Mouse (Mus musculus) liver, embryonic 15.5 days (tissue): ENCODE data around the gene Cldn6. TPM values are rescaled to one million over a fixed set of nuclear protein-coding genes. Genes with fewer than 3 reads are reported as not detected.

Experiments
- ATAC-seq: fragments of 200-750 bp; cut with Nextera tagmentation; 2 replicates; pipeline ENCODE4 v1.8.0; 2017; ENCODE audit warnings: moderate number of reproducible peaks, mild to moderate bottlenecking, moderate library complexity; ENCODE audit not compliant: insufficient read depth
- H3K27ac ChIP-seq: fragments of 300-500 bp; sonication (generic); replicated peaks from 2 replicates; pipeline ENCODE4 v1.5.1; 2015; ENCODE audit warnings: mild to moderate bottlenecking, inconsistent platforms
- H3K27me3 ChIP-seq: fragments of 300-500 bp; sonication (generic); 2 replicates; pipeline ENCODE4 v1.6.1; 2015; ENCODE audit warnings: mild to moderate bottlenecking, inconsistent platforms
- H3K36me3 ChIP-seq: fragments of 300-500 bp; sonication (generic); replicated peaks from 2 replicates; pipeline ENCODE4 v1.6.1; 2015; ENCODE audit warnings: moderate library complexity, mild to moderate bottlenecking, inconsistent platforms
- H3K4me1 ChIP-seq: fragments of 300-500 bp; sonication (generic); replicated peaks from 2 replicates; pipeline ENCODE4 v1.6.1; 2015; ENCODE audit warnings: inconsistent platforms
- H3K4me2 ChIP-seq: fragments of 300-500 bp; sonication (generic); 2 replicates; pipeline ENCODE4 v1.6.1; 2015; ENCODE audit warnings: moderate library complexity, mild to moderate bottlenecking, inconsistent platforms
- H3K4me3 ChIP-seq: fragments of 300-500 bp; sonication (generic); replicated peaks from 2 replicates; pipeline ENCODE4 v1.5.1; 2015; ENCODE audit warnings: mild to moderate bottlenecking, inconsistent platforms
- H3K9ac ChIP-seq: fragments of 300-500 bp; sonication (generic); 2 replicates; pipeline ENCODE4 v1.6.1; 2015; ENCODE audit warnings: moderate library complexity, mild to moderate bottlenecking, inconsistent platforms
- H3K9me3 ChIP-seq: fragments of 300-500 bp; sonication (generic); replicated peaks from 2 replicates; pipeline ENCODE4 v1.6.1; 2016; ENCODE audit warnings: inconsistent platforms
- WGBS: fragments of 180-500 bp; shearing (Covaris S2); methylation state at CpG from one replicate; pipeline ENCODE4 v1.1.7; 2015; ENCODE audit warnings: mixed read lengths; ENCODE audit not compliant: insufficient replicate concordance; 5-methylcytosine and 5-hydroxymethylcytosine counted together
- polyA plus RNA-seq: library from polyadenylated mRNA; unstranded; fragments of >200 nt; fragmentation: Nextera tagmentation; extraction: Ambion mirVana; gene quantifications from 2 replicates; pipeline ENCODE4 v1.2.1, GENCODE M21; 2015

The Cldn6 gene
- polyA plus RNA-seq, 1 experiment from 2014 or later = 0.89 TPM

DNA sequence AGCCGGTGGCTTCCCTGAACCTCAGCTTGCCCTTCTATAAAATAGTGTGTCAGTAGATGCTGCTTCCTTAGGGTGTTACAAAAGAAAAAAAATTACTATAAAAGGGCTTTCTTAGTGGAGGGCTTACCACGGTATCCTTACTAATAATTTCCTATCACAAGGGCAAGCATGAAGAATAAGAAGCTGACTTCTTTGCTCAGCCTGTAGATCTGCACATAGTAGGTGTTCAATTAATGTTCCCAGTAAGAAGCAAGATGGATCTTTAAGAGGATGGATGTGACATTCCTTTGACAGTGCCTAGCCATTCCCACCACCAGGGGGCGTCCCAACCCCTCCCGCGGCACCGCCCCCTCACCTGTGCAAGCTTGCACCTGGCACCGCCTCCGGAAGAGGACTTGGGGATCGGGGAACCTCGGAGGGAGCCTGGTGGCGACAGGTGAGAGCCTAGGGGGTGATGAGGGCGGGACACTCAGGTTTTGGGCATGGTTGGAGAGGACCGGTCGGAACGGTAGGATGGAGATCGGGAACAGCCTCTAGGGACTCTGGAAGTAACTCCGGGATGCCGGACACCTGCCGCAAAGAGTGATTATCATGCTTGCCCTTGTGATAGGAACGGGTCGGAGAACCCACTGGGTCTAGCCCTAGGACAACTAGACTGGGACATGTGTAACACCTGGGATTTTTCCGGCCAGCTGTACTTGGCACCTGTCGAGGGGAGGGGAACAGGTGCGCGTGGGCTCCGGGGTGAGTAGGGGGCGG lies 18.8 kb upstream of the Cldn6 start, which contains the start of gene Bicdl2:
Bicdl2 (plus strand) TSS at position 390 of the 759 bp plus-strand sequence.
- Histone ChIP-seq H3K27me3 (peaks cover 62% of the 10 kb centered on the region), H3K27ac (no peak within 1 kb of the TSS), H3K4me1 (peaks cover 8% of the 10 kb centered on the region; the same call in 1 of the 2 replicates), H3K4me2 (peak within 1 kb of the TSS; percentile 41), H3K36me3 (no peaks in the 10 kb centered on the region), H3K9me3 (no peaks in the 10 kb centered on the region), H3K9ac (no peak within 1 kb of the TSS), H3K4me3 (peak within 1 kb of the TSS; percentile 29)
- WGBS = 9% methylated on average over 27 of the region's 27 CpGs
- ATAC-seq = no peak

DNA sequence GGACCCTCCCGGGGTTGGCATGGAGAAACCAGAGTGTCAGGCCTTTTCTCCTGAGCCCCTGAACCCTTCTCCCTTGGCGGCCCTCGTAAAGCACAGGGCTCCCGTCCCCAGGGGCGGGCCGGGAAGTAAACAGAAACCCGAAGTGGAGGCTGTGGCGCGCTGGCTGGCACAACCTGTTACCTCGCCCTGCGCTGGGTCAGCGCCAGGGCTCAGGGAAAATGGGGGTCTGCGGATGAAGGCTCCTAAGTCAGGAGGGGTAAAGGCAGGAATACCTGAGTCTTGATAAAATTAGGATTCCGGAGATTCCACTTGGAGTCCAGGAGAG lies 18.2 kb upstream of the Cldn6 start:
- 2% methylated on average over 14 of the region's 14 CpGs for WGBS
- Histone ChIP-seq H3K27ac (no peak overlapping the region), H3K4me1 (peaks cover 8% of the 10 kb centered on the region; the same call in 1 of the 2 replicates), H3K9ac (no peak overlapping the region), H3K4me3 (peak overlapping the region; percentile 29), H3K4me2 (peak overlapping the region; percentile 41), H3K27me3 (peaks cover 62% of the 10 kb centered on the region), H3K36me3 (no peaks in the 10 kb centered on the region), H3K9me3 (no peaks in the 10 kb centered on the region)
- ATAC-seq = no peak

DNA sequence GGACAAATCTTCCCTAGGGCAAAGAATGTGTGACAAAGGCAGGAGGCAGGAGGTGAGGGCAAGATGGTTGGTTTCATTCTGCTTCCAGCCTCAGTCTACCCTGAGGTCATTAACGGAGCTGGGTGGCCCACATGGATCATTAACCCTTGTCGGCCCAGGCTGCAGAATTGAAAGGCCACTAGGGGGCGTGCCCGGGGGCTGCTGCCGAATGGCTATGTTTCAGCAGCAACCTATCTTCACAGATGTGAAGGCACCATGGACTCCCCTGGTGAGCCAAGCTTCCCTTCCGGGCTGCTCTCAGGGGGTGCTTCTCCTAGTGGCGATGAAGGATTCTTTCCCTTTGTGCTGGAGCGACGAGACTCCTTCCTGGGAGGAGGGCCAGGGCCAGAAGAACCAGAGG lies 17.5 kb upstream of the Cldn6 start:
- Histone ChIP-seq H3K4me2 (no peak overlapping the region), H3K4me1 (peaks cover 8% of the 10 kb centered on the region; the same call in 1 of the 2 replicates), H3K9ac (no peak overlapping the region), H3K36me3 (no peaks in the 10 kb centered on the region), H3K27ac (no peak overlapping the region), H3K27me3 (peaks cover 60% of the 10 kb centered on the region), H3K4me3 (no peak overlapping the region), H3K9me3 (no peaks in the 10 kb centered on the region)
- no peak for ATAC-seq
- WGBS = 6% methylated on average over 9 of the region's 9 CpGs

DNA sequence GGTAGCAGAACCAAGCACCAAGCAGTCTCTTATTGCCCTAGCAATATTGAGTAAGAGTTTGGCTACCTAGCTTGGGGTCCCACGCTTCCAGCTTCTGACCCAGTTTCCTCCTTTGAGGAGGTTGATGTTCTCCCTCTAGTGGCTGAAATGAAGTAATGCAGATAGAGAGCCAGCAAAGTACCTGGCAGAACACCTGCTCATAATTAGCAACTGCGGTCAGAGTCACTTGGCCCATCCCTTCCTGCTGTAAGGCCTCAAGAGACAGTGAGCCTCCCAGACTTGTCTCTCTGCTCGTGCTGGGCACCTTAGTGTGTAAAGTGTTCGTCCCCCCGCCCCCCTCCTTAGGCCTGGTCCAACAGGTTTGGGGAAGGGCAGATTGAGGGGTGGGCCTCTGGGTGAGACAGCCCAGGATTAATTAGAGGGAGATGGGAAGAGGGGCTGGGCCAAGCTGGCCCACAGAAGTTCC lies 14.5 kb upstream of the Cldn6 start:
- Histone ChIP-seq H3K9me3 (no peaks in the 10 kb centered on the region), H3K36me3 (peaks cover 15% of the 10 kb centered on the region), H3K4me3 (no peak overlapping the region), H3K4me1 (peaks cover 8% of the 10 kb centered on the region; the same call in 1 of the 2 replicates), H3K27ac (no peak overlapping the region), H3K4me2 (no peak overlapping the region), H3K9ac (no peak overlapping the region), H3K27me3 (peaks cover 43% of the 10 kb centered on the region)
- 23% methylated on average over 5 of the region's 5 CpGs for WGBS
- no peak for ATAC-seq

DNA sequence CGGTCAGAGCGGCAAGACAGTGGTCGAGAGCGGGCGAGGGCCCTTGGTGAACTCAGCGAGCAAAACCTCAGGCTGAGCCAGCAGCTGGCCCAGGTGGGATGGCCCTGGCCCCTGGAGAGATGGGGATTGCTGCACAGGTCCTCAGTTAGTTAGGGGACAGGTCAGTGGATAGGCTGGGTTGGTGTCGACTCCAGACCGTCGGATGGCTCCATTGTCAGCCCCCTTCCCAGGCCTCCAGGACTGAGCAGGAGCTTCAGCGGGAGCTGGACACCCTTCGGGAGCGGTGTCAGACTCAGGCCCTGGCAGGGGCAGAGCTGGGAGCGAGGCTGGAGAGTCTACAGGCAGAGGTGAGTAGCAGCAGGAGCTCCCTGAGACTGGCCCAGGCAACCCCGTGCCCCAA lies 13.5 kb upstream of the Cldn6 start:
- Histone ChIP-seq H3K36me3 (peaks cover 24% of the 10 kb centered on the region), H3K27me3 (peaks cover 34% of the 10 kb centered on the region), H3K9ac (no peak overlapping the region), H3K9me3 (no peaks in the 10 kb centered on the region), H3K4me1 (peaks cover 5% of the 10 kb centered on the region; the same call in 1 of the 2 replicates), H3K4me3 (no peak overlapping the region), H3K4me2 (no peak overlapping the region), H3K27ac (no peak overlapping the region)
- no peak for ATAC-seq
- WGBS = 73% methylated on average over 14 of the region's 14 CpGs

DNA sequence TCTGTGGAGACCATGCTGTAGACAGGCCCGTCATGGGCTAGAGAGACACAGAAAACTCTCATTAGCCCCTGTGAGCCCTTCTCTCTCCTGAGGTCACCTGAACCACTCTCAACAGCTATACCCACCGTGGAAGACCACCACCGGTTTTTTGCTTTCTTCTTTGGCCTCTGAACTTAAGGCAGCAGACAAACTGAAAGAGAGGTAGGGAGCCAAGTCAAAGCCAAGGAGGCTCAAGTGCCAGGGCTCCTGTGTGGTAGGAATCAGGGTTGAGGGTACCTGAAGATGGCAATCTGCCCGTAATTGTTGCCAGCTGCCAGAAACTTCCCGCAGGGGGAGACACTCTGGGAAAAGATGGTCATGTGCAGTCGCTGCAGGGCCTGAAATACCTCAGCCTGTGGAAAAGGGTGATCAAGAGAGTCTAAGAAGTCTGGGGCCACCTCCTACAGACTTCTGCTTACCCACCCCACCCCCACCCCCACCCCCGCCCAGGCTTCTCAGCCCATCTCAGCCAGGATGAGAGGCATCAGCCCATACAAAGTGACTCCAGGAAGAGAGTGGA lies 8.5 kb upstream of the Cldn6 start:
- H3K4me1 ChIP-seq = peaks cover 27% of the 10 kb centered on the region
- H3K4me3 ChIP-seq = no peak overlapping the region
- no peaks in the 10 kb centered on the region for H3K9me3 ChIP-seq
- H3K4me2 ChIP-seq = no peak overlapping the region
- no peak overlapping the region for H3K27ac ChIP-seq
- peaks cover 14% of the 10 kb centered on the region for H3K27me3 ChIP-seq
- peaks cover 26% of the 10 kb centered on the region for H3K36me3 ChIP-seq
- no peak for ATAC-seq
- WGBS = 75% methylated on average over 7 of the region's 7 CpGs
- H3K9ac ChIP-seq = no peak overlapping the region

DNA sequence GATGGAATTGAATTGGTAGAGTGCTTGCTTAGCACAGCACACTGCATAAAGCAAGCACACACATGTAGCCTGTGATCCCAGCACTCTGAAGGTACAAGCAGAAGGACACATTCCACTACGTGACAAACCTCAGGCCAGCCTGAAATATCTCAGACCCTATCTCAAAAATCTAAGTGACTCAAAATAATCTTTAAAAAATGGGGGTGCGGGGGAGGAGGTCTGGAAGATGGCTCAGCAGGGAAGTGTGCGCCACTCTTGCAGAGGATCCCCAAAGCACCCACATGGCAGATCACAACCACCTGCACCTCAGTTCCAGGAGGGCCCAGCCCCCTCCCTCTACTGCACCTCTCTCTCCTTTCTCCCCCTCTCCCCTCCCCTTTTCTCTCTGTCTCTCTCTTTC lies 7.5 kb upstream of the Cldn6 start:
- H3K36me3 ChIP-seq = peaks cover 26% of the 10 kb centered on the region
- H3K4me3 ChIP-seq = no peak overlapping the region
- no peaks in the 10 kb centered on the region for H3K9me3 ChIP-seq
- peaks cover 36% of the 10 kb centered on the region for H3K4me1 ChIP-seq
- ATAC-seq = no peak
- no peak overlapping the region for H3K27ac ChIP-seq
- WGBS = 63% methylated on average over 3 of the region's 3 CpGs
- H3K27me3 ChIP-seq = peaks cover 23% of the 10 kb centered on the region
- H3K9ac ChIP-seq = no peak overlapping the region
- H3K4me2 ChIP-seq = no peak overlapping the region

DNA sequence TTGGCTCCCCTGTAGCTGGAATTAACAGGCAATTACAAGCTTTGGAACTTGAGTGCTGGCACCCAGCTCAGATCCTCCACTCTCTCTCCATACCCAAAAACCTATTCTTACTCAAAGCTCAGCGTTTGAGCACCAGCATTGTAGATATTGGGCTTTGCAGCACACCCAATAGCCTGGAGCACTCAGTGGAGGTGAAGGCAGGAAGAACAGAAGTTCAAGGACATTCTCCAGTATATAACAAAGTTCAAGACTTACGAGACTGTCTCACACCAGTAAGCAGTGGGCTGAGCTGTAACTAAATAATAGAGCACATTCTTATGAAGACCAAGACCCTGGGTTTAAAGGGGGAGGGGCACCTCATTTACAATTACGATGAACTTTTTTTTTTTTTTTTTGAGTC lies 6.3 kb upstream of the Cldn6 start:
- Histone ChIP-seq H3K4me2 (peak overlapping the region; percentile 81), H3K4me1 (peaks cover 48% of the 10 kb centered on the region), H3K27me3 (peaks cover 36% of the 10 kb centered on the region), H3K27ac (no peak overlapping the region), H3K9me3 (no peaks in the 10 kb centered on the region), H3K9ac (peak overlapping the region; percentile 42; the same call in 1 of the 2 replicates), H3K36me3 (peaks cover 22% of the 10 kb centered on the region), H3K4me3 (peak overlapping the region; percentile 74)
- no peak for ATAC-seq
- WGBS = 47% methylated on average over 3 of the region's 3 CpGs

DNA sequence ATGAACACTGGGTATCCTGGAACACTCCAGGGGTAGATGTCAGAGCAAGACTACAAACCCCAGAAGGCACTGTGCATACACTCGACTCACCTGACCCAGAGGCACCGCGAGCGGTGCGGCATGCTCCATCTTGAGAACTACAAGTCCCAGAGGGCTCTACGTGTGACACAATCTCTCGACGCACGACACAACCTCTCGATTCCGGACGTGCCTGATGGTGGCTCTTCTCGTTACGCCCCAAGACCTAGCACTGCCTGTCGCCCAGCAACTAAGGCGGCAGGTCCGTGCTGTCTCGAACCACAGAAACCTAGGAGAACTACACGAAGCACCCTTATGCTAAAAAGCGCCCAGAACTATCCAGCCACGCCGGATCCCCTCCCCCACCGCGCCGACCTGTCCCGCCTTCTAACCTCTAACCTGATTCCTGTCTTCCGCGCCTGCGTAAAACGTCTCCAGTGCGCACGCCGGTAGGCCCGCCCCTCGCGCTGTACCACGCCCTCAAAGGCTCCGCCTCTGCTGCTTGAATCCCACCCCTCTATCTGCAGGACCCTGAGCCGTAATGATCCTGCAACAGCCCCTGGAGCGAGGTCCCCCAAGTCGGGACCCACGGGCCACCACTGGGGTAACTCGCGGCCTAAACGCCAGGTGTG lies 5.5 kb upstream of the Cldn6 start, which contains the start of the genes Hcfc1r1 and Thoc6:
Hcfc1r1 (plus strand) TSS at position 173 of the 650 bp plus-strand sequence.
Thoc6 (minus strand) TSS at position 459 of the 650 bp plus-strand sequence.
- Histone ChIP-seq H3K9me3 (no peaks in the 10 kb centered on the region), H3K4me1 (peaks cover 51% of the 10 kb centered on the region), H3K36me3 (peaks cover 21% of the 10 kb centered on the region), H3K27ac (peak within 1 kb of the TSS; percentile 61), H3K4me2 (peak within 1 kb of the TSS; percentile 81), H3K9ac (peak within 1 kb of the TSS; percentile 58), H3K27me3 (peaks cover 44% of the 10 kb centered on the region), H3K4me3 (peak within 1 kb of the TSS; percentile 74)
- under 1% methylated on average over 45 of the region's 45 CpGs for WGBS
- ATAC-seq = peak; percentile 95

DNA sequence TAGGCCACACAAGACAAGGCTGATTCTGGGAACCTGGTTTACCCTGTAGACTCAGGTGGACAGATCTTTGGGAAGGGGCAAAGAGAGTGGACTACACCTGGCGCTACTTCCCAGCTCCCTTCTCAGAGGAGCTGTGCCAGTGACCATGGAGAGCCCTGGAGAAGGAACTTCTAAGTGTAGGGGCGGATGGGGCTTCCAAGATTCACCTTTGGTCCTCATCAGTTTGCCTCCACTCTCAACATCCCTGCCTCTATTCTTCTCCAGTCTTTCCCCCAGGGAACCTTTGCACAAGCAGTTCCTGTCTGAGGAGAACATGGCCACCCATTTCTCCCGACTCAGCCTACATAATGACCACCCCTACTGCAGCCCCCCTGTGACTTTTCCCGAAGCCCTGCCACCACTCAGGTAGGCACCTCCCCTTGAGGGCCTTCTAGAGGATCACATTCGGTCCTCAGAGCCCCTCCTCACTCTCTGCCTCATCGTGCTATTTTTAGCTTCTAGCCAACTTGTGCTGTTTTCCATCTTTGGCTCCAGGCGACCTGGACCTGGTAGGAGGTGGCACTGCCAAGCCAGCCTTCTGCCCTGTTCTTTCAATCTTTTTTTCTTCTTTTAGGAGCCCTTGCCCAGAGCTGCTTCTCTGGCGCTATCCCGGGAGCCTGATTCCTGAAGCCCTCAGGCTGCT lies 4.6 kb upstream of the Cldn6 start:
- H3K4me2 ChIP-seq = peak overlapping the region; percentile 81
- H3K9me3 ChIP-seq = no peaks in the 10 kb centered on the region
- peak overlapping the region; percentile 58 for H3K9ac ChIP-seq
- peaks cover 53% of the 10 kb centered on the region for H3K4me1 ChIP-seq
- peaks cover 13% of the 10 kb centered on the region for H3K36me3 ChIP-seq
- H3K27ac ChIP-seq = no peak overlapping the region; the same call in 1 of the 2 replicates
- peaks cover 52% of the 10 kb centered on the region for H3K27me3 ChIP-seq
- no peak for ATAC-seq
- WGBS = 38% methylated on average over 9 of the region's 9 CpGs
- peak overlapping the region; percentile 74 for H3K4me3 ChIP-seq
